Mouse (Mus musculus): Measurements from ENCODE around the gene Lnx1. TPM values are rescaled to one million over a fixed set of nuclear protein-coding genes. Genes with fewer than 3 reads are reported as not detected.
A peak's percentile ranks its signal among the peaks of the same experiment; 100 is the strongest.

The Lnx1 gene
- total and polyA plus RNA-seq, 3 experiments: 1.9 to 7.2 (median 2.9) TPM

GRCm38 (mm10) chr5:74697534-74697933 lies 5.2 kb downstream of the Lnx1 start:
- DNase-seq: no peak

GRCm38 (mm10) chr5:74694390-74694801 lies 8.3 kb downstream of the Lnx1 start:
- DNase-seq: no peak

- DNase-seq: no peak
These were observed 8.9 kb downstream of the Lnx1 start for GRCm38 (mm10) chr5:74693836-74694235.

GRCm38 (mm10) chr5:74692411-74693090 lies 10.2 kb downstream of the Lnx1 start:
- DNase-seq: no peak

GRCm38 (mm10) chr5:74688822-74689221 lies 13.9 kb downstream of the Lnx1 start:
- DNase-seq: no peak

- no peak for DNase-seq
These were observed 17.8 kb downstream of the Lnx1 start for GRCm38 (mm10) chr5:74684944-74685343.

- no peak for DNase-seq
These were observed 18.9 kb downstream of the Lnx1 start for GRCm38 (mm10) chr5:74683832-74684231.

- no peak for DNase-seq
These were observed 20.0 kb downstream of the Lnx1 start for GRCm38 (mm10) chr5:74682735-74683134.

- DNase-seq: no peak
These were observed 23.1 kb downstream of the Lnx1 start for GRCm38 (mm10) chr5:74679631-74680030.

- DNase-seq: no peak
These were observed 24.0 kb downstream of the Lnx1 start for GRCm38 (mm10) chr5:74678693-74679092.

GRCm38 (mm10) chr5:74677399-74678338 lies 25.0 kb downstream of the Lnx1 start:
- peak; percentile 25 for DNase-seq

- DNase-seq: peak; percentile 23
These were observed 30.2 kb downstream of the Lnx1 start for GRCm38 (mm10) chr5:74672556-74672955.

GRCm38 (mm10) chr5:74670877-74671276 lies 31.8 kb downstream of the Lnx1 start:
- no peak for DNase-seq

- DNase-seq: no peak
These were observed 32.8 kb downstream of the Lnx1 start for GRCm38 (mm10) chr5:74669925-74670324.

GRCm38 (mm10) chr5:74668956-74669355 lies 33.8 kb downstream of the Lnx1 start:
- no peak for DNase-seq

GRCm38 (mm10) chr5:74662618-74663017 lies 40.1 kb downstream of the Lnx1 start:
- DNase-seq: no peak

GRCm38 (mm10) chr5:74661734-74662560 lies 40.8 kb downstream of the Lnx1 start:
- DNase-seq: no peak

GRCm38 (mm10) chr5:74659856-74660255 lies 42.9 kb downstream of the Lnx1 start:
- no peak for DNase-seq

- no peak for DNase-seq
These were observed 43.4 kb downstream of the Lnx1 start for GRCm38 (mm10) chr5:74659281-74659680.

GRCm38 (mm10) chr5:74657930-74658329 lies 44.8 kb downstream of the Lnx1 start:
- DNase-seq: no peak

GRCm38 (mm10) chr5:74656410-74656809 lies 46.3 kb downstream of the Lnx1 start:
- DNase-seq: no peak

GRCm38 (mm10) chr5:74654527-74654926 lies 48.2 kb downstream of the Lnx1 start:
- DNase-seq: no peak
